Mouse (Mus musculus) fat pad, adult 2 months (tissue): ENCODE measurements around the gene Plekha6.

Experiments
- DNase-seq: peaks from one replicate; pipeline ENCODE4 v3.0.0-alpha.2; 2011; ENCODE audit warnings: low read depth, low spot score; ENCODE audit errors: extremely low read depth

Gene Plekha6

DNA sequence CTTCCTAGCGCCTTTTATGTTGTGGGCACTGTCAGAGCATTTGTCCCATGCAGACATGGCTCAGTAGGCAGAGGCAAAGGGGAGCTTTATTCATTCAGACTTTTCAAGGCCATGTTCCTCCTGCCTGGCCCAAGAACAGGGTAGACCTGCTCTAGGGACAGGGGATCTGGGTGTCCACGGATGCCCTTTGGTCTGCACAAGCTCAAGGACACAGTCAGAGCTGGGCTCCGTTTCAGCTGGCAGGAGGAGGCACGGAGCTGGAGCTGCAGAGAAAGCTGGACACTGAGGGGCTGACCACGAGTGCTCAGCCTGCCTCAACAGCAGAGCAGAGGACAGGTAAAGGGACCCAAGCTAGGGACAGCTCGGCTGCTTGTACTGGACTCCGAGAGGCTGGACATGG lies 46.8 kb downstream of the Plekha6 start:
- DNase-seq: no peak

DNA sequence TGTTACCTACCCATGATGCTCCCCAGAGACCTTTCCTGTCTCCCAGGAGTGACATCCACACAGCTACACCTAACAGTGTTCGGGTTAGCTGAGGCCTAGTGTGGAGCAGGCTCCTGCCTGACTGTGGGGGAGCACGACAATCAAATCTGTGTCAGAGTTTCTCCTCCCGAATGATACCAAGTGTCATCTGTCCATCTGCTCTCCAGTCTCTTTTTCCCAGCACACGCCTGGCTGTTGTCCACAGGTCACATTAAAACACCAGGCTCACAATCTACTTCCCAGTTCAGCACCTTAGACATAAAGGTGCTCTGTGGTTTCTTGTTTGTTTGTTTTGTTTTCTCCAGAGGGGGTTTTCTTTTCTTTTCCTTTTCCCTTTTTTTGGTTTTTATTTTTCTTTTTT lies 48.3 kb downstream of the Plekha6 start:
- no peak for DNase-seq

- no peak for DNase-seq
These were observed 49.1 kb downstream of the Plekha6 start for GRCm38 (mm10) chr1:133213098-133213497.

GRCm38 (mm10) chr1:133213901-133214300 lies 49.9 kb downstream of the Plekha6 start:
- no peak for DNase-seq

DNA sequence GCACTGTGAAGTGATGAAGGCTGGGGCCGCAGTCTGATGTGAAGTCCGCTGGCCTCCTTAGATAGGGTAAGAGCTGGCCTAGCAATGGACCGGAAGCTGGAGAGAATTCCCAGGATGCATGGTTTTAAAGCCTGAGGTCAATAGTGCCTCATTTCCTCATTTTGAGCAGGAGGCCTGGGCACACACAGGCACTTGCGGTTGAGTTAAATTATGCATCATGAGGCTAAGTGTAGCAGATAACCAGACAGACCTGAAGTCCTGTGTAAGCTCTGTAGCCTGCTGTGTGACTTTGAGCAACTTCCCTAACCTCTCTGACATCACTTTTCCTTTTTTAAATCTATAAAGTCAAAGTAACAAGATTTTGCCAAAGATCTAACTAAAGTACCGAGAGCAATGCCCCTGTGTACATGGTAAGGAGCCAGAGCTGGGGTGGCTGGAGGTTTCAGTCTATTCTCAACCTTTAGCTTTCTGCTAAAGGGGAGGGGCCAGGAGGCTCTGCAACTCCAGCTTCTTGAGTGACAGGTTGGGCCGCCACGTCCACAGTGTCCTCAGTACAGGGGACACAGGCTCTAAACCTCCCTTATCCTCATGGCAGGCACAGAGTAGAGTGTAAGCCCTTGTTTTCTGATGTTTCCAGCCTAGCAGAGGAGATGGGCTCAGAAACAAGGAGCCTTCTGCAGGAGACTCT lies 50.8 kb downstream of the Plekha6 start:
- no peak for DNase-seq

DNA sequence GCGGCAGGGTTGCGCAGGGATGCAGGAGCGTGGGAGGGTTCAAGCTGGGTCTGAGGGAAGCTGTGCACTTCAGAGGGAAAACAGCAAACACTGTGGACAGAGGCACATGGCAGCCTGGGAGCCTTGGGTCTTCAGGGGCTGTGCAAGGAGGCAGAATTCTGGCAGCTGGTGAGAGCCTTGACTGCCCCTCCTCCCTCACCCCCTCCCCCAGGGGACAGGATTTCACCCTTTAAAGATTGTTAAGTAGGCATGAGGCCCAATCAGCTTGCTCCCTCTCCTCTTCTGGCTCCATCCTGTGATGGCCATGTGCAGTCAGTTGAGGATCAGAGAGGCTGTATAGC lies 51.3 kb downstream of the Plekha6 start:
- DNase-seq: no peak

DNA sequence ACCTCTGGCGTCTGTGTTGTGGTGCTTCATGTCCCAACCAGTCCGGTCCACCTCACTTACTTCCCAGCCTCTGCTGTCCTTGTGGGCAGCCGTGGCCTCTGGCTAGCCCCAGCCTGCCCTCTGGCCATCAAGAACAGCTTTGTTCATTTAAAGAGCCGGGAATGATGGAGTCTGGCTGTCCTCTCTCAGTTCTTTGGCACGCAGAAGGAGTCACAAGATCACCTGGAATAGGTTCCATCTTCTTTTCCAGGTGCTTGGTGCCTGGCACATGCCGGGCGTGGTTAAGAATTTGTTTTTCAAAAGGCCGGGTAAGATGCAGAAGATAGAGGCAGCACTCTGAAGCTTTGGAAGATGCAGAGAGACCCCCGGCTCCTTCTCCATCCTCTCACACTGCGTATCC lies 51.7 kb downstream of the Plekha6 start:
- no peak for DNase-seq

DNA sequence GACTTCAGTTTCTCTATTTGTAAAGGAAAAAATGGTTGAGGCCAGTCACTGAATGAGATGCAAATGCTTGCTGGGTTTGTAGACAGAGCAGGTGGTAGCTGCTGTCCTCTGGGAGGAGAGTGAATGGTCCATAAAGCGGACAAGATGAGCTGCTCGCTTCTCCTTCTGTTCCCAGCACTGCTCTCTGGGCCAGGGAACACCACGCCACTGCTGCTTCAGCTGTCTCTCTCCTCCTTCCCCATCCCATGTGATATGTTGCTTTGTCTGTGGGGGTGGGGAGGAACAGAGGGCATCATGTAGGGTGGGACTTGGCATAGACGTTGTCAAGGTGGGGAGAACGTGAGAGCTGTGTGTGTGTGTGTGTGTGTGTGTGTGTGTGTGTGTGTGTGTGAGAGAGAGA lies 53.0 kb downstream of the Plekha6 start:
- no peak for DNase-seq

- no peak for DNase-seq
These were observed 55.1 kb downstream of the Plekha6 start for GRCm38 (mm10) chr1:133219106-133219505.

GRCm38 (mm10) chr1:133221459-133221858 lies 57.4 kb downstream of the Plekha6 start:
- no peak for DNase-seq

DNA sequence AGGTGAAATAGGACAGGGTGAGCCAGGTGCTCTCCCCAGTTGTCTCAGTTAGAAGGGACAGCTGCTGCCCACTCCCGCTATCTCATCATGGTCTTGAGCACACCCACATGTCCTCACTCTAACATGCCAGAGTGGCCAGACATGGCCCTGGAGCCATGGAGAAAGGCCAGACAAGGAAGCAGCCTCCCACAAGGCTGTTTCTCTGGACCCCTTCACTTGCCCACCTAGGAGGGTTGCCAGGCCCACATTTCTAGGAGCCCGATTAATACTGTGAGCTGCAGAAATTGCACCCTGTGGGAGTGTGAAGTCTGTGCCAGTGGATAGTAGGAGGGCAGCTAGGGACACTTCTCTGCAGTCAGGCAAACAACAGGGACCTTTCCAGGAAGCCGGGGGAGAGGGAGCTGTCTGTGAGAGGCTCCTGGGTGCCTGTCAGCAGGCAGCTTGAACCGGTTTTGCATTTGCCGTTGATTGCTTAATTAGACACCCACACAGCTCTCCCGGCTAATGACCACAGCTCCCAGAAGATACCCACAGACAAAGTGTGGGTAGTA lies 58.5 kb downstream of the Plekha6 start:
- peak; percentile 76 for DNase-seq

GRCm38 (mm10) chr1:133224674-133225073 lies 60.7 kb downstream of the Plekha6 start:
- no peak for DNase-seq

DNA sequence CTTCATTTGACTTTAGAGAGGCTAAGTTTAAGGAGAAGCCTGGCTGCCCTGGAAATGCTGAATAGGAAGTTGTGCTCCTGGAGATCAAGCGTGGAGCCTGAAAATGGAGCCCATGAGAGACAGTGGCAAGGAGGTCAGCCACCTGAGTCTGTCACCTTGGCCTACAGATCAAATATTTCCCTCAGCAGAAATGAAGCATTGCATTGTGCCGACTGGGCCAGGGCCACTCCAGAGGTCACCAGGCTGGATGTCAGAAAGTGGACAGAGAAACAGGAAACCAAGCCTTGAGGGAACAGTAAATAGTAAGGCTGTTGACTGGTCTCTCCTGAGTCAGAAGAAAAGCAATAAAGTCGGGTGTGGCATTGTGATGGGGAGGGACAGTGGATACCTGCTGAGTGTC lies 61.1 kb downstream of the Plekha6 start:
- DNase-seq: no peak

- no peak for DNase-seq
These were observed 61.6 kb downstream of the Plekha6 start for GRCm38 (mm10) chr1:133225561-133225960.

DNA sequence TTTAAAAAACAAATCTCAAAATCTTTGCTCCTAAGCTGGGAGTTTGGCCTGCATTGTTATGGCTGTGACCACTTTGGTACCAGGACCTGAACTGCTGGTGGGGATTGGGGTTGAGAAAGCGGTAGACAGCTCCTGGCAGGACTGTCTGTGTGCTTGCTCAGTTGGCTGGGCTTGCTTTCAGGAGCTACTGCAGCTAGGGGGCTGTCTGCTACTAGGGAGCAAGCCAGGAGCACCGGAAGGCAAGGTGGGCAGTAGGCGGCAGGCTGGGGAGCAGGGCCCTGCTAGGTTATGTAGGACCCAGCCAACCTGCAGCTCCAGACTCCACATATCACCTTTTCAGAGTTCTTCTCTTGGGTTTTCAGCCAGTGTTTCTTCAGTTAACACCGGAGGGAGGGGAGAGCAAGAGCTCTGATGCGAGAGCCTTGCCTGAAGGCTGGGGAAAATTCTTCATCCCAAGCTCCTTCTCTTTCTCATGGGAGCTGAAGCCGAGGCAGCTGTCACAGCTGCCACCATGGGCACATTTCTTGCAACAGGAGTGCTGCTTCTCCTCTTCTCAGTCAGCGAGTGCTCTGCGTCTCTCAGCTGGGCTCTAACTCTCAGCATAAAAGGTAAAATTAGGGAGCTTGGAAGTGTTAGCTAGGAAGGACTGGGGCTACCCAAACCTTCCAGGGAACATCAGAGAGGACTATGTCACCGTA lies 62.1 kb downstream of the Plekha6 start:
- no peak for DNase-seq

DNA sequence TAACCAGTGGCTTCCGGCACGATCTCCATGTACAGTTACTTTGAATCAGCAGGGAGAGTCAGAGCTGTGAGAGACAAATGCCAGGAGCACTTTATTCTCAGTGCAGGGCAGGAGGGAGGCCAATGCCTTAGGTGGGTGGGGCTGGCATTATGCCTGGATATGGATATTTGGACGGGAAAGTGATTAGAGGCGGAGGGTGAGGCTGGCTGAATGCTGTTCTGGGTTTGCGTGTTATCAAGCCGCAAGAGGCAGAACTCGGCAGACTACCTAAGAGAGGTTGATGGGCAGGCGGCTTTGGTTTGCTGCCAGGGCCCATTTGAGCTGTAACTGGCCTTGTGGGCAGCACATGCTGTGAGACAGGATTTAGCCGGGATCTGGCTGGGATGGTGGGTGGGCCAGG lies 62.9 kb downstream of the Plekha6 start:
- no peak for DNase-seq

GRCm38 (mm10) chr1:133227378-133227777 lies 63.4 kb downstream of the Plekha6 start:
- DNase-seq: no peak

DNA sequence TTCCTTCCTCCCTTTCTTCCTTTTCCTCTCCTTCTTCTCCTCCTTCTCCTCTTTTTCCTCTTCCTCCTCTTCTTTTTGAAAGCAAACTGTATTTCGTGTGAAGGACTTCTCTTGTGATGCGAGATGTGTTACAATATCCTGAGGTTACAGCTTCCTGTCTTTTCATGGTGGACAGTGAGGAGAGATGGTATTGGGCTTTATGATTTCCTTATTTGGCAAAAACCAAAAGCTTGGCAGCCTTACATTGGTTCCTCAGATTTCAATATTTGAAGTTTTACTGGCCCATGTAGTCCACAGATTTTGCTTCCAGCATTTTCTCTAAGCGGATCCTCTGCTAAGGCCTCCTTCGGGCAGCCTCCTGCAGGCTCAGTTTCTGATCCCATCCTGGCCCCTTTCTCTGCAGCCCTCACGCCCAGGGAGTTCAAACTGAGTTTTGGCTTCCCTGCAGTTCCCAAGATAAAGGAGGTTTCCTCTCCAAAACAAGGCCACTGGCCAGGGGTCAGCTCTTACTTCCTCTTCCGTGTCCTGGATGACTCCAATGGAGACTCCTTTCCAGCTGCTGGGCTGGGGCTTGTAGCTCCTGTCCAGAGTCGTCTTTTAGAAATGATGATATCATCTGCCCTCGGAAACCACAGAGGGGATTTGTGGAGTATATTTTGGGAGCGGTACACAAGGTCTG lies 64.9 kb downstream of the Plekha6 start:
- DNase-seq: no peak

GRCm38 (mm10) chr1:133231523-133232193 lies 67.6 kb downstream of the Plekha6 start:
- peak; percentile 84 for DNase-seq

GRCm38 (mm10) chr1:133235909-133236308 lies 71.9 kb downstream of the Plekha6 start:
- DNase-seq: no peak

GRCm38 (mm10) chr1:133236693-133237440 lies 72.9 kb downstream of the Plekha6 start:
- DNase-seq: no peak
